Mouse (Mus musculus): ENCODE results near the gene Mindy3. TPM values are rescaled to one million over a fixed set of nuclear protein-coding genes. Genes with fewer than 3 reads are reported as not detected.

Gene Mindy3
- polyA plus RNA-seq, 2 experiments: 13.9 to 15.2 TPM

- H3K36me3 ChIP-seq (replicated peaks; ENCODE audit: control insufficient read depth, insufficient read depth, low read depth): no peaks in the 10 kb centered on the region; the same call in none of the 2 replicates
- 19% methylated on average over 2 of the region's 2 CpGs for WGBS (ENCODE audit: insufficient replicate concordance)
- peak; percentile 60 to 75 (median 68) for DNase-seq (ENCODE audit: low read depth in 3 of 3, low spot score in 3 of 3)
Measured at GRCm38 (mm10) chr2:12368451-12368850, 50.8 kb downstream of the Mindy3 start.

GRCm38 (mm10) chr2:12368016-12368415 lies 51.3 kb downstream of the Mindy3 start:
- peak; percentile 53; the same call in 1 of the 2 replicates for ATAC-seq (ENCODE audit: insufficient read depth)

More at GRCm38 (mm10) chr2:12368451-12368850, 50.8 kb downstream of the Mindy3 start:
- Histone ChIP-seq H3K27ac (peak overlapping the region; percentile 52), H3K4me3 (ENCODE audit: insufficient read depth in 1 of 2, low read depth in 2 of 2, low read length in 2 of 2) (no peak overlapping the region), H3K27me3 (ENCODE audit: control insufficient read depth, insufficient read depth, low read length) (no peaks in the 10 kb centered on the region), H3K4me2 (ENCODE audit: low read depth) (peak overlapping the region; percentile 51), H3K9me3 (ENCODE audit: control insufficient read depth, low read length) (no peaks in the 10 kb centered on the region), H3K4me1 (replicated peaks; ENCODE audit: control insufficient read depth in 2 of 2, insufficient read depth in 2 of 2, low read length in 1 of 2) (peaks cover 40 to 43% of the 10 kb centered on the region in 2 experiments), H3K9ac (replicated peaks) (no peak overlapping the region)
- TF ChIP-seq EP300 (IDR thresholded peaks at IDR 0.05; ENCODE audit: low read depth) (peak; percentile 97), CTCF (IDR thresholded peaks at IDR 0.05; ENCODE audit: low read depth) (no peak)
- peak; percentile 80 for ATAC-seq (ENCODE audit: insufficient read depth)

GRCm38 (mm10) chr2:12361310-12361709 lies 58.0 kb downstream of the Mindy3 start:
- peaks cover 8% of the 10 kb centered on the region for H3K36me3 ChIP-seq (replicated peaks; ENCODE audit: control insufficient read depth, insufficient read depth, low read depth)
- H3K4me1 ChIP-seq (replicated peaks; ENCODE audit: control insufficient read depth in 2 of 2, insufficient read depth in 2 of 2, low read length in 1 of 2): no peaks in the 10 kb centered on the region
- H3K4me2 ChIP-seq (ENCODE audit: low read depth): no peak overlapping the region
- no peak for DNase-seq (ENCODE audit: low read depth in 3 of 3, low spot score in 3 of 3)
- no peak for ATAC-seq (ENCODE audit: insufficient read depth)
- TF ChIP-seq EP300 (IDR thresholded peaks at IDR 0.05; ENCODE audit: low read depth): no peak
- no peak for TF ChIP-seq CTCF (IDR thresholded peaks at IDR 0.05; ENCODE audit: low read depth)
- no peak overlapping the region for H3K4me3 ChIP-seq (ENCODE audit: insufficient read depth in 1 of 2, low read depth in 2 of 2, low read length in 2 of 2)
- H3K27me3 ChIP-seq (ENCODE audit: control insufficient read depth, insufficient read depth, low read length): no peaks in the 10 kb centered on the region
- no peak overlapping the region for H3K27ac ChIP-seq
- no peak overlapping the region for H3K9ac ChIP-seq (replicated peaks)
- no peaks in the 10 kb centered on the region for H3K9me3 ChIP-seq (ENCODE audit: control insufficient read depth, low read length)
- WGBS (ENCODE audit: insufficient replicate concordance): 63% methylated on average over 1 of the region's 1 CpGs

More at GRCm38 (mm10) chr2:12368016-12368415, 51.3 kb downstream of the Mindy3 start:
- H3K36me3 ChIP-seq (replicated peaks; ENCODE audit: control insufficient read depth, insufficient read depth, low read depth): no peaks in the 10 kb centered on the region; the same call in none of the 2 replicates
- no peaks in the 10 kb centered on the region for H3K27me3 ChIP-seq (ENCODE audit: control insufficient read depth, insufficient read depth, low read length)
- TF ChIP-seq CTCF (IDR thresholded peaks at IDR 0.05; ENCODE audit: low read depth) (no peak), EP300 (IDR thresholded peaks at IDR 0.05; ENCODE audit: low read depth) (no peak)
- WGBS (ENCODE audit: insufficient replicate concordance): 12% methylated on average over 1 of the region's 1 CpGs
- no peak overlapping the region for H3K9ac ChIP-seq (replicated peaks)
- DNase-seq (ENCODE audit: low read depth in 3 of 3, low spot score in 3 of 3): no peak
- peaks cover 40 to 42% of the 10 kb centered on the region in 2 experiments for H3K4me1 ChIP-seq (replicated peaks; ENCODE audit: control insufficient read depth in 2 of 2, insufficient read depth in 2 of 2, low read length in 1 of 2)
- no peak overlapping the region; the same call in 1 of the 2 replicates for H3K4me2 ChIP-seq (ENCODE audit: low read depth)
- H3K9me3 ChIP-seq (ENCODE audit: control insufficient read depth, low read length): no peaks in the 10 kb centered on the region
- H3K4me3 ChIP-seq (ENCODE audit: insufficient read depth in 1 of 2, low read depth in 2 of 2, low read length in 2 of 2): no peak overlapping the region
- H3K27ac ChIP-seq: no peak overlapping the region

- DNase-seq (ENCODE audit: low read depth in 3 of 3, low spot score in 3 of 3): no peak
Measured at GRCm38 (mm10) chr2:12354837-12355236, 64.4 kb downstream of the Mindy3 start.

GRCm38 (mm10) chr2:12348914-12349313 lies 70.4 kb downstream of the Mindy3 start:
- no peaks in the 10 kb centered on the region for H3K9me3 ChIP-seq (ENCODE audit: control insufficient read depth, low read length)
- 55% methylated on average over 2 of the region's 2 CpGs for WGBS (ENCODE audit: insufficient replicate concordance)
- no peak for DNase-seq (ENCODE audit: low read depth in 3 of 3, low spot score in 3 of 3)
- no peaks in the 10 kb centered on the region for H3K27me3 ChIP-seq (ENCODE audit: control insufficient read depth, insufficient read depth, low read length)
- H3K27ac ChIP-seq: no peak overlapping the region
- no peak overlapping the region for H3K4me2 ChIP-seq (ENCODE audit: low read depth)
- no peaks in the 10 kb centered on the region for H3K4me1 ChIP-seq (replicated peaks; ENCODE audit: control insufficient read depth in 2 of 2, insufficient read depth in 2 of 2, low read length in 1 of 2)
- no peak for ATAC-seq (ENCODE audit: insufficient read depth)
- TF ChIP-seq CTCF (IDR thresholded peaks at IDR 0.05; ENCODE audit: low read depth) (no peak), EP300 (IDR thresholded peaks at IDR 0.05; ENCODE audit: low read depth) (no peak)
- no peak overlapping the region for H3K4me3 ChIP-seq (ENCODE audit: insufficient read depth in 1 of 2, low read depth in 2 of 2, low read length in 2 of 2)
- H3K9ac ChIP-seq (replicated peaks): no peak overlapping the region
- peaks cover 5% of the 10 kb centered on the region for H3K36me3 ChIP-seq (replicated peaks; ENCODE audit: control insufficient read depth, insufficient read depth, low read depth)

More at GRCm38 (mm10) chr2:12354837-12355236, 64.4 kb downstream of the Mindy3 start:
- 0 out of 2 replicates have a peak, but pooled peaks have one; percentile 15 for ATAC-seq (ENCODE audit: insufficient read depth)
- Histone ChIP-seq H3K4me1 (replicated peaks; ENCODE audit: control insufficient read depth in 2 of 2, insufficient read depth in 2 of 2, low read length in 1 of 2) (no peaks in the 10 kb centered on the region), H3K9ac (replicated peaks) (no peak overlapping the region), H3K27me3 (ENCODE audit: control insufficient read depth, insufficient read depth, low read length) (no peaks in the 10 kb centered on the region), H3K36me3 (replicated peaks; ENCODE audit: control insufficient read depth, insufficient read depth, low read depth) (peaks cover 8% of the 10 kb centered on the region), H3K4me3 (ENCODE audit: insufficient read depth in 1 of 2, low read depth in 2 of 2, low read length in 2 of 2) (no peak overlapping the region), H3K4me2 (ENCODE audit: low read depth) (no peak overlapping the region), H3K27ac (no peak overlapping the region), H3K9me3 (ENCODE audit: control insufficient read depth, low read length) (no peaks in the 10 kb centered on the region)
- 83% methylated on average over 5 of the region's 5 CpGs for WGBS (ENCODE audit: insufficient replicate concordance)
- TF ChIP-seq EP300 (IDR thresholded peaks at IDR 0.05; ENCODE audit: low read depth) (no peak), CTCF (IDR thresholded peaks at IDR 0.05; ENCODE audit: low read depth) (no peak)

All from liver, embryonic 14.5 days (tissue).